13 mouse cellular contexts compared by ENCODE assay signal in genomic region chr12:89106881-89107584, GRCm38 (mm10).
DNase-seq lines count a peak whose midpoint lies in the region; ATAC-seq and TF ChIP-seq lines count a peak whose summit lies in the region.
"Had no signal": no experiment of that assay in that cellular context is flagged by ENCODE, and none has a peak within 500 bp of the region (broad histone marks: within the 10 kb centered on the region; RNA-seq: fewer than 3 reads in every experiment).

No protein-coding gene starts in this region.

- no peak for TF ChIP-seq CTCF in cerebellum, adult 2 months (IDR thresholded peaks at IDR 0.05; ENCODE audit: borderline replicate concordance, insufficient read depth, low read depth, low read length)

- TF ChIP-seq POLR2A in cerebellum, adult 2 months (IDR thresholded peaks at IDR 0.05; ENCODE audit: borderline replicate concordance, insufficient read depth, low read length): no peak

- no peak overlapping the region for H3K4me3 ChIP-seq in forebrain, embryonic 11.5 days (ENCODE audit: low read depth, low read length)
- H3K4me3 ChIP-seq in forebrain, embryonic 12.5 days (replicated peaks): no peak overlapping the region
- H3K4me3 ChIP-seq in hindbrain, embryonic 12.5 days: no peak overlapping the region
- H3K4me3 ChIP-seq in kidney, embryonic 14.5 days (ENCODE audit: low read length): no peak overlapping the region
- H3K4me3 ChIP-seq in cerebellum, adult 2 months (replicated peaks; ENCODE audit: insufficient read depth, low read depth, low read length): no peak overlapping the region
- H3K4me3 ChIP-seq: limb, embryonic 12.5 days; neural tube, embryonic 12.5 days had no signal

- ATAC-seq in forebrain, embryonic 11.5 days (replicated peaks; ENCODE audit: low FRiP score): 0 out of 2 replicates have a peak, but pooled peaks have one; percentile 28
- no peak for ATAC-seq in forebrain, embryonic 12.5 days (ENCODE audit: low FRiP score)
- peak; percentile 41; the same call in 1 of the 2 replicates for ATAC-seq in hindbrain, embryonic 12.5 days (ENCODE audit: low FRiP score)
- peak; percentile 46; the same call in 1 of the 2 replicates for ATAC-seq in kidney, embryonic 14.5 days (ENCODE audit: low FRiP score, low TSS enrichment)
- no peak for ATAC-seq in activated CD4-positive, CD25-positive, alpha-beta regulatory T cell, adult 4 months

- WGBS in forebrain, embryonic 11.5 days: 85% methylated on average over 6 of the region's 6 CpGs
- 78% methylated on average over 6 of the region's 6 CpGs for WGBS in forebrain, embryonic 12.5 days
- 73% methylated on average over 6 of the region's 6 CpGs for WGBS in hindbrain, embryonic 12.5 days
- WGBS in kidney, embryonic 14.5 days: 43% methylated on average over 6 of the region's 6 CpGs
- 58% methylated on average over 6 of the region's 6 CpGs for WGBS in cerebellum, adult 2 months

- no peak for DNase-seq in forebrain, embryonic 11.5 days (ENCODE audit: low spot score)
- peak; percentile 18 for DNase-seq in lung, postnatal 10 days
- DNase-seq in cerebellum, postnatal 36 days: no peak
- no peak for DNase-seq in cerebellum, adult 2 months
- DNase-seq: thymus, adult 18-20 months had no signal

- no peaks in the 10 kb centered on the region for H3K4me1 ChIP-seq in forebrain, embryonic 11.5 days (replicated peaks; ENCODE audit: control insufficient read depth, insufficient read depth, low read length)
- H3K4me1 ChIP-seq in forebrain, embryonic 12.5 days: peaks cover 5% of the 10 kb centered on the region; the same call in 1 of the 2 replicates
- peaks cover 4% of the 10 kb centered on the region; the same call in 1 of the 2 replicates for H3K4me1 ChIP-seq in hindbrain, embryonic 12.5 days
- H3K4me1 ChIP-seq in kidney, embryonic 14.5 days (ENCODE audit: control insufficient read depth, insufficient read depth, low read length): 0 out of 2 replicates have a peak, but pooled peaks cover 5% of the 10 kb centered on the region
- H3K4me1 ChIP-seq in cerebellum, adult 2 months (ENCODE audit: control insufficient read depth, insufficient read depth, low read length): no peaks in the 10 kb centered on the region
- H3K4me1 ChIP-seq: heart, embryonic 12.5 days; limb, embryonic 12.5 days had no signal

- no peaks in the 10 kb centered on the region for H3K36me3 ChIP-seq in forebrain, embryonic 11.5 days (ENCODE audit: control insufficient read depth, insufficient read depth, low read length)
- no peaks in the 10 kb centered on the region for H3K36me3 ChIP-seq in forebrain, embryonic 12.5 days (replicated peaks)
- no peaks in the 10 kb centered on the region for H3K36me3 ChIP-seq in hindbrain, embryonic 12.5 days
- H3K36me3 ChIP-seq in kidney, embryonic 14.5 days (ENCODE audit: control insufficient read depth, insufficient read depth, low read length): no peaks in the 10 kb centered on the region
- H3K36me3 ChIP-seq: heart, embryonic 12.5 days; limb, embryonic 12.5 days; neural tube, embryonic 12.5 days had no signal

- H3K9me3 ChIP-seq in forebrain, embryonic 11.5 days (ENCODE audit: control insufficient read depth, low read length): no peaks in the 10 kb centered on the region
- no peaks in the 10 kb centered on the region for H3K9me3 ChIP-seq in forebrain, embryonic 12.5 days
- no peaks in the 10 kb centered on the region for H3K9me3 ChIP-seq in hindbrain, embryonic 12.5 days (replicated peaks)
- no peaks in the 10 kb centered on the region for H3K9me3 ChIP-seq in kidney, embryonic 14.5 days (ENCODE audit: control insufficient read depth, low read length)
- H3K9me3 ChIP-seq: heart, embryonic 12.5 days; limb, embryonic 12.5 days; neural tube, embryonic 12.5 days had no signal

- H3K27ac ChIP-seq in forebrain, embryonic 11.5 days (ENCODE audit: low read depth, low read length): no peak overlapping the region
- no peak overlapping the region for H3K27ac ChIP-seq in forebrain, embryonic 12.5 days
- 0 out of 2 replicates have a peak overlapping the region, but pooled peaks have one; percentile 64 for H3K27ac ChIP-seq in hindbrain, embryonic 12.5 days
- no peak overlapping the region for H3K27ac ChIP-seq in kidney, embryonic 14.5 days (ENCODE audit: low read depth, low read length)
- H3K27ac ChIP-seq in cerebellum, adult 2 months (ENCODE audit: insufficient read depth, low read length): no peak overlapping the region
- H3K27ac ChIP-seq: limb, embryonic 12.5 days; macrophage had no signal

- H3K4me2 ChIP-seq in forebrain, embryonic 11.5 days (ENCODE audit: low read depth, low read length, severe bottlenecking): no peak overlapping the region
- no peak overlapping the region for H3K4me2 ChIP-seq in forebrain, embryonic 12.5 days
- H3K4me2 ChIP-seq in hindbrain, embryonic 12.5 days (replicated peaks): no peak overlapping the region
- no peak overlapping the region for H3K4me2 ChIP-seq in kidney, embryonic 14.5 days (replicated peaks; ENCODE audit: low read depth, low read length)

- no peak overlapping the region for H3K9ac ChIP-seq in forebrain, embryonic 11.5 days (ENCODE audit: low read length)
- H3K9ac ChIP-seq in forebrain, embryonic 12.5 days: no peak overlapping the region
- H3K9ac ChIP-seq in hindbrain, embryonic 12.5 days: no peak overlapping the region
- no peak overlapping the region for H3K9ac ChIP-seq in kidney, embryonic 14.5 days (ENCODE audit: low read depth, low read length)
- H3K9ac ChIP-seq: heart, embryonic 12.5 days; neural tube, embryonic 12.5 days had no signal

- no peaks in the 10 kb centered on the region for H3K27me3 ChIP-seq in forebrain, embryonic 11.5 days (ENCODE audit: control insufficient read depth, insufficient read depth, low read length)
- no peaks in the 10 kb centered on the region for H3K27me3 ChIP-seq in forebrain, embryonic 12.5 days
- H3K27me3 ChIP-seq in hindbrain, embryonic 12.5 days: no peaks in the 10 kb centered on the region
- no peaks in the 10 kb centered on the region for H3K27me3 ChIP-seq in kidney, embryonic 14.5 days (ENCODE audit: control insufficient read depth, insufficient read depth, low read length)
- H3K27me3 ChIP-seq in cerebellum, adult 2 months (ENCODE audit: control insufficient read depth, insufficient read depth, low read length): no peaks in the 10 kb centered on the region
- H3K27me3 ChIP-seq: heart, embryonic 12.5 days; limb, embryonic 12.5 days; neural tube, embryonic 12.5 days had no signal

Comparison
In these comparisons a context has a peak if more than half of its experiments do, and no peak if none do; other contexts are left out.
1. ATAC-seq: peak in forebrain, embryonic 11.5 days (single experiment), hindbrain, embryonic 12.5 days (single experiment) and kidney, embryonic 14.5 days (single experiment); none in forebrain, embryonic 12.5 days (single experiment) and activated CD4-positive, CD25-positive, alpha-beta regulatory T cell, adult 4 months (single experiment).